Mouse (Mus musculus) lung, postnatal 14 days (tissue): ENCODE measurements around the gene Mmp15.
A peak's percentile ranks its signal among the peaks of the same experiment; 100 is the strongest.
"Not testable (repeated sequence)": the region's sequence is repeated elsewhere in the genome, so short reads cannot be mapped to it uniquely, and the experiment has no call there.

Experiments used
- DNase-seq: peaks from one replicate; pipeline ENCODE4 v3.0.0; 2021

Gene Mmp15

DNA sequence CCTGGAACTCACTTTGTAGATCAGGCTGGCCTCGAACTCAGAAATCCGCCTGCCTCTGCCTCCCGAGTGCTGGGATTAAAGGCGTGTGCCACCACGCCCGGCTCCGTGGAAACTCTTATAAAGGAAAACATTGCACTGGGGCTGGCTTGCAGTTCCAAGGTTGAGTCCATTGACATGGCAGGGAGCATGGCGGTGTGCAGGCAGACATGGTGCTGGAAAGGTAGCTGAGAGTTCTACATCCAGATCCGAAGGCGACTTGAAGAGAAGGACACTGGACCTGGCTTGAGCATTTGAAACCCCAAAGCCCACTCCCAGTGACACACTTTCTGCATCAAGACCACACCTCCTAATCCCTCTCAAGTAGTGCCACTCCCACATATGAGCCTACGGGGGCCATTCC lies 26.9 kb downstream of the Mmp15 start:
- DNase-seq = not testable (repeated sequence)

DNA sequence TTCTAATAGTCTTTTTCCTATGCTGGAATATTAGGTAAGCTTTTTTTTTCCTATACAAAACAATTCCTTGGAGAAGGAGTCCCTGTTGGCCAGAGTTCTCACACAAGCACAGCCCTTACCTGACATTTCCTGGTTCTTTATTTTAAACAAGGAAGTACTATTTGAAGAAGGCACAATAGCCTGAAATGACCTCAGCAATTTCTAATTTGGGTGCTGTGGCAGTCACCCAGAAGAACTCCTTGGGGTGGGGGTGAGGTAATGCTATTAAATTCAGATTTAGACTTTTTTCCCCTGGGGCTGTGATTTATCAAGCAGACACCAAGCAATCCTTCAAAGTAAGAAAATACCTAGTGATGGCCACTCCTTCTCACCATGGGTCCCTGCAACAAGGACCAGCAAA lies 28.9 kb downstream of the Mmp15 start:
- peak; percentile 34 for DNase-seq

DNA sequence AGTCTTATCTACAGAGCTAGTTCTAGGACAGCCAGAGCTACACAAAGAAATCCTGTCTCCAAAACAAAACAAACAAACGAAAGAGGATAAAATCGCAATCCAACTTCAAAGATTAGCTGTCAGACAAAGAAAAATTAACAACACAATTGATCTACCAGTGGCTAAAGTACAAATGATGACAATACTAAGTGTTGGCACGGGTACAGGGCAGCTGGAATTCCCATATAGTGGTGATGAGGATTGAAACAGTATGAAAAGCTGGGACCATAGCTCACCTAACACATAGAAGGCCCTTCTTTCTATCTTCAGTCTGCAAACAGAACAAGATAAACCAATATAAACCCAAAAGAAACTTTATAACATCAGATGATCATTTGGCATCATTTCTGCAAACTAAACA lies 29.5 kb downstream of the Mmp15 start:
- DNase-seq = no peak

DNA sequence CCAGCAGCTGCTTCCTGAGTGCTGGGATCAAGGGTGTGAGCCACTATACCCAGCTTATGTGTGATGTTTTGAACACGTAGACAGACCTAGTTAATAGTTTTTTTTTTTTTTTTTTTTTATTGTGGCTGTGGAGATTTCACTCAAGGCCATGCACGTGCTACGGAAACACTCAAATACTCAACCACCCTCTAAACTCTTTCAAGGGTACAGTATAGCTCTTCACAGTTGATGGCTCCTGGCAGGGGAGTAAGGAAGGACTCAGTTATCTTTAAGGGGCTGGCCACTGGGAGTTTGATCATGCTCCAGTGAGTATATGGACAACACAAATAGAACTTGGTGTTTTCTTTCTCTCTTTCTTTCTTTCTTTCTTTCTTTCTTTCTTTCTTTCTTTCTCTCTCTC lies 32.4 kb downstream of the Mmp15 start:
- DNase-seq = no peak

DNA sequence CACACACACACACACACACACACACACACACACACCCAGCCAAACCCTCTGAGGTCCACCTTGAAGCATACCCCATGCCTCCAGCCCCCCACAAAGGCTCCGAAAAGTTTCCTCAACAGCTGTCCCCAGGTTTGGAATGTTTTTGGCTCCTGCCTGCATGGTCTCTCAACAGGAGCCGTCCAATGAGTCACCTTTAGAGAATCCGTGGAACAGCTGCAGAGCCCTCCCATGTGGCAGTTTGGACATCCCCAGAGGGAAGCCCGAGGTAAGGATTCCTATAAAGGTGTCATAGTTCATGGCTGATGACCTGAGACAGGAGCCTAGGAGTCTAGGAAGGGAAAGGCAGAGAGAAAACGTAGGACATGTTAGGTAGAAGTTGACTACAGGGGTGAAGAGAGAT lies 34.0 kb downstream of the Mmp15 start:
- no peak for DNase-seq

DNA sequence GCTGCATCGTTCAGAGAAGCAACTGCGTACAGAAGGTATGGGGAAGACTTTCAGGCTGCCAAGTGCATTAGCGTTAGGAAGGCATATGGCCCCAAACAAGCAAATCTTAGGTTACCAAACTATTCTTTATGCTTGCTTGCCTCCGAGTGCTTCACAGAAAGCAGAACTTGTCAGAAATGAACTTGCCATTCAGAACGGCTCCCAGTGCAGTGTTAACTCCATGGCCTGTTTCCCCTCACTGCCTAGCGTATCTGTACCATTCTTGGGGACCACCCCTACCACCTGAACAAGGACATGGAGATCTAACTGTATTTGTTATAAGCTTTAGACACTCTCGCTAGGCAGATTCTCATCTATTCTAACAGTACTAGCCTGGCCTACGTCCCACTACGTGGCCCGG lies 35.2 kb downstream of the Mmp15 start:
- no peak for DNase-seq

DNA sequence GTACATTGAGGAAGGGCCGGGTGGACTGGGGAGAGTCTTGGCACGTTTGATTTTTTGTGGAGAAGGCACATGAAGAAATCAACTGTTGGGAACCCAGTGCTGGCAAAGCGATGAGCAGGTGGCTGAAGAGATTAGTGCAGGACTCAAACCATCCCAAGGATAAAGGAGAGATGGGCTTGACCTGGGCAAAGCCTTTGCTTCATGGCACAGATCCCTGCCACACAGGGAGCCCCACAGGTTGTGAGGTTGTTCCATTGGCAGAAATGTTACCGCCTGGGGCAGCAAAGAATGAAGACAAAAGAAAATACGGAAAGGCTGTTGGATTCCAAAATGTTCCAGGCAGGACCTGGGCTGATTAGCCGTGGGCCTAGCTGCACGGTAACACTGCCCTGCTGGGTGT lies 35.9 kb downstream of the Mmp15 start:
- DNase-seq = no peak

DNA sequence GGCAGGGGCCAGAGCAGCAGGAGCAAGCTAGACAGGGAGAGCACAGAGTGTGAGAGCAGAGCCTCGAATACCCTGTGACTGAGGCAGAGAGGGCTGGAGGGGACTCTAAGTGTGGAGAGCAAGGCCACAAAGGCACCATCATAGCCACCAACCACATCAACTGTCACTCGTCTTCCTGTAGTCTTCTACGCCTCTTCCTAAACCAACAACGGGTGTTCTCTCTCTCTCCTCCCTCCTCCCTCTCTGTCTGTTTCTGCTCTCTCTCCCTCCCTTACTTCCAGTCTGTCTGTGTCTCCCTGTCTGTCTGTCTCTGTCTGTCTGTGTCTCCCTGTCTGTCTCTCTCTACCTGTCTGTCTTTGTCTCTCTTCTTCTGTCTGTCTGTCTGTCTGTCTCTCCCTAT lies 38.2 kb downstream of the Mmp15 start:
- DNase-seq = no peak

DNA sequence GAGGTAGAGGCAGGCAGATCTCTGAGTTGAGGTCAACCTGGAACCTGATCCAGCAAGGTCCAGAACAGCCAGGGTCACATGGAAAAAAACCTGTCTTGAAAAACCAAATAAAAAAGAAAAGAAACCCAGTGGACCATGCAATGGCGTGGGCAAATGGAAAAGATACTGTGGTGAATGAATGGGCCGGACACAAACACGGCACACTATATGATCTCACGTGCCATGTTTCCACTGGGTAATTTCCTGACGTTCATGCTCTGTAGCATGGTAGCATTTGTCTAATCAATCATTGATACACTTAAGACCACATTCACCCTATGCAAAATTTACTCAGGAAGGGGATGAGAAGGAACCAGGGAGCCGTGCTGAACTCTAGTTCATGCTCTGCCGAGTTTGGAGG lies 39.0 kb downstream of the Mmp15 start:
- no peak for DNase-seq

DNA sequence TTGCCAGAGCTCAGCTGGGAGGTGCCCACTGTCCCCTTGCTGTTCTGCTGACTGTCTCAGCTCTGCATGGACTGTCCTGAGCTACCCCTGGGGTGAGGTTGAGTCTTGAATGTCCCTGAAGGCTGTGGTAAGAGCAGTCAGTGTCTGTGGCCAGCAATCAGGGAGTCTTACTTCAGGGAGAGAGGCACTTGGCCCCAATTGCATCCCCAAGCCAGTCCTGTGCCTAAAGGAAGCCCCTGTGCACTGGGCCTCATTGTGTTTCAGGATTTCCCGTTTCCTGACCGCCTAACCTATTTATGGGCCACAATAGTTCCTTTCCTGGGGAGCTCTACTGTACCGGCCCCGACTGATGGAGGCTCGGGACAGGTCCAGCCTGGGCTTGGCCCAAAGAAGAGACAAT lies 40.5 kb downstream of the Mmp15 start:
- DNase-seq = peak; percentile 44

DNA sequence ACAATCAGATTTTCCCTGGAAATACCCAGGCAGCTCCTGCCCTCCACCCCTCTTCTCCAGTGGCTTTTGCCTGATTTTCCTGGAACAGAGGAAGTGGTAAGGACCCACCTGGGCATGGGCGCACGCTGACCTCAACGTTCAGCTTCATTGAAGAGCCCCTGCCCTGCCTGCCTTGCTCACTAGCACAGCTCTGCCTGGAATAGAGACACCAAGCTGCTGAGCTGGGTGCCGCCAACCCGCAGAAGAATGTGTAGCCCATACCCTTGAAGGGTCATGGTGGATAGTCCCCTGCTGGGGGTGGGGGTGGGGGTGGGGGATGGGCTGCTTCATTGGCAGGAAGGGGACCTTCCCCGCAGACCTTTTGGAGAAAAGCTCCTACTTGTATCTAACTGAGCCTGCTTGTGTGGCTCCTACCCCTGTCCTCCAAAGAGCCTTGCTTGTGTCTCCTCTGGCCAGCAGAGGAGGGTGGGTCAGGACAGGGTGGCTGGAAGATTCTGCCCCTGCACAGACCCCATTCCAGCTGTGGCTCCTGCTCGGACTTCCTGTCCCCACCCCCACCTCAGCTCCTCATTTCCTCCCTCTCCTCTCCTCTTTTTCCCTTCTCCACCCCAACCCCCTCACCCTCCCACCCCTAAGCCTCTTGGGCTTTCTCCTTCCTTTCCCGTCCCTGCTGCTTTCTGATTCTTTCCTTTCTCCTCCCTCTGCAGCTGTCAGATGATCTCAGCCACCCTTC lies 43.3 kb downstream of the Mmp15 start:
- DNase-seq = no peak

DNA sequence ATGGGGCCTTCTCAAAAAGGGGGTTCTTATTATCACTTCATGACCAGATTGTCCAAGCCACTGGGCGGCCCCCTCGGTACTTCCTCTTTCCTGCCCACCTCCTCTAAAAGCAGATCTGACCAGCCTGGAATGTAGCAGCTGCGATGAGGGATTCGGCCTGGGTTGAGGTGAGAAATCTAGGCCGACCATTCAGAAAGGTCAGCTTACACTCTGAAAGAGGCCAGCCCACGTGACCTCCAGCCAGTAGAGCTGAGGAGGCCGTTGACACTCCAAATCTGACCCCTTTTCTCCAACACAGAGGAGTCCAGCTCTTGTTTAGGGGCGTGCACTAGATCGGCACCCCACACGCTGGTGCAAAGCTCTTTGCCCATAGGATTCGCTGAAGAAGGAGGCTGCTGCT lies 44.7 kb downstream of the Mmp15 start:
- DNase-seq = no peak

DNA sequence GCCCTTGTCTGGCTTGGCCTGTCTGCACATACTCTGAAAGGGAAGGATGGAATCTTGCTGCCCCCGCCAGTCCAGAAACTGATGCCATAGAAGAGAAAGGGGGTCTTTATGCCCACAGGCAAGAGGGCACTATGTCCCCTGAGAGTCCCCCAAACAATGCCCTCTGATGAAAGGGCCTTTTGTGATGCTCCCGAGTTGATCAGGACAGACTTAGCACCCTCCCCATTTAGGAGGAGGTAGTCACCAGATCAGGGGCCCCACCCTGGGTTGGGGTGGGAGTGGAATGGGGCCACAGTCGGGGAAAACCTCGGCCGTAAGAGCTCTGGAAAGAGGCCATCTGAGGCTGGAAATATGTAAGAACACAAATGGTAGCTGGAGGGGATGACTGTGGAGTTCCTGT lies 45.1 kb downstream of the Mmp15 start:
- DNase-seq = no peak

DNA sequence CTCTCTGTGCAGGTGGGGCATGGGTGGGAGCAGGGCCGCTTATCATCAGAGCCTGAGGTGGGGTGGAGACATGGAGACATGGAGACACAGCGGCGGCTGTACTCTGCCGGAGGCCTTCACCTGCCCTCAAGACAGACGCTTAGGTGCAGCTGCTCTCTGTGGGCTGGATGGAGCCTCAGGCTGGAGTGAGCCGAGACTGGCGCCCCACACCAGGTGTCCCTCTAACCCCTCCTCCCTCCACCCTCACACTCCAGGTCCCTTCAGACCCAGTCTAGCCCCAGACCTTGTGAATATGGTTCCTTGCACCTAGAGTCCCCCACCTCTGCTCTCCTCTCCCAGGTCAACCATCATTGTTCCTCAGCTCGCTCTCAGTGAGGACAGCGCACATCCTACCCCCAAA lies 47.1 kb downstream of the Mmp15 start:
- DNase-seq = no peak

DNA sequence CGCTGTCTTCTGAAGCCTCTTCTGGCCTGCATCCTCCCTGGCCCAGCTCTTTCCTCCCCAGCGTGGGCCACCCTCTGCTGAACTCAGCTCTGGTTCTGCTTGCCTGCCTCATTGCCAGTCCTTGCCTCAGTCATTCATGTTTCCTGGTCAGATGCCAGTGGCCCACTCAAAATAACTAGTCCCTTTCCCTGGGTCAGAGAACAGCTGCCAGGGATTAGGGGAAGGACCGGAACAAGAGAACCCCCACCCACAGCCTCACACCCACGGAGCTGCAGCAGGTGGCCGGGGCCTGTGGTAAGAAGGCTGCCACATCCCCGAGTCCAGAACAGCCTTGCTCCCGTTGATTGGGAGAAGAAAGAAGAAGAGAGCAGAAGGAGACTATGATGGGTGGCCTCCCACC lies 49.0 kb downstream of the Mmp15 start:
- DNase-seq = no peak

DNA sequence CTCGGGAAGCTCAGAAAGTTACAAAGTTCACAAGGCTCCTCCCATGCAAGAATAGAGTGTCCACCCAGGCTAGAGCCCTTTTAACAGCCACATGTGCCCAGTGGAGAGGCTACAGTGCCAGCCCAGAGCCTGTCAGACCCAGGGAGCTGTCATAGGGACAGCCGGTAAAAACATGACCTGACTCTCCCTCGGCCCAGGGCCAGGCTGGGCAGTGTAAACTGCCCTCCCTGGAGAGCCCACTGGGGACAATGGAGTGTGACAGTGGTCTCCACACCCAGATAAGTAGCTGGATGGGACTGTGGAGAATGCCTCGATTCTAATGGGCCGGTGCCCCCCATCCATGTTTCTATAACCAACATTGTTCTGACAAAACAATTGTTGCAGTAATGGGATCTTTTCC lies 57.5 kb downstream of the Mmp15 start:
- DNase-seq = peak; percentile 63

DNA sequence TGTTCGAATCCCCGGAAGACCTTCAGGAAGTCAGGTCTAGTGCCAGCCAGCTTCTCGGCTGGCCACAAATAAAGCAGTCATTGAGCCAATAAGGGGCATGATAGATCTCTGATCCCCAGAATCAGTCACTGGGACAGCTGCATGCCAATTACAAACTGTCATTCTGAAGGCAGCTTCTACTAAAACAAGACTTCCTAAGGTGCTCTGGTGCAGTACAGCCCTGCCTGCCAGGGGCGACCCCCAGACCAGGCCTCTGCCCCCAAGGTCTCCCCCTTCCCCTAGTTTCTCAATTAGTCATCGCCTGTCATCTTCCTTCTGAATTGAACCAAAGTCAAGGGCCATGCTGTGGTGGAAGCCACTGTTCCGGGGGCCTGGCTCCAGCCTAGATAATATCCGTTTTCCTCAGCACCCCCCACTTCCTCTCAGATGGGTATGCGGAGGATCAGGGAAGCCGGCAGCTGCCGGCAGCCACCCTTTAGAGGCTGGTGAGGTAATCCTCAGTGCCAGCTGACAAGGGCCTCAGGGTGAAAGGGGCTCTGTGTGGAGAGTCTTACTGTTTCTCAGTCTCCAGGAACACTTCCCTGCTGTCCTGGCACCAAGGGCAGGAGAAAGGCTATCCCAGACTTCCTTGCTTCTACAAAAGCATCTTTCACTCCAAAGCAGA lies 59.4 kb downstream of the Mmp15 start:
- peak; percentile 69 for DNase-seq

DNA sequence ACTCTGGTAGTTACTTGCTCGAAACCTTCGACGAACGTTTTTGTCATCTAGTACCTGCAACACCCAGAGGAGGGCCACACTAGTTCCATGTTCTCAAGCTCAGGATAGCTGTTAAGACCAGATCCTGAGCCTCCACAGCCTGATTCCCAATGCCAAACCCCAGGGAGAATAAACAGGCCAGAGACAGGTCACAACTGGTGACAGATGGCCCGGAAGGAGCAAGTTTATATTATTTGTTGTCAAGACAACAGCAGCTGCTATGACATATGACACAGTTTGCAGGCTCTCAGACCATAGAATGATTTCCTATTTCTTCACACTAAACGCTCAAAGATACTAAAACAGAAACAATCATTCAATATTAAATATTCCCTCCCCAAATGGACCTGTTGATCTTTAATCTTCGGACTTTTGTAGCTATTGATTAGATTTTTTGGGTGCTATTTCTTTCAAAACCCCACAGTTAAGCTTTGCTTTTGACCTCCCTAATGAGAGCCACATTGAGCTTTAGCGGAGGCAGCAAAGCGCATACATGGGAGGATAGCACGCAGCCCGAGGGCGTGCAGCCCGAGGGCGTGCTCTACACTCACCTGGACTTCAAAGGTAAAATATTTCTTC lies 70.2 kb downstream of the Mmp15 start:
- no peak for DNase-seq
